Mouse (Mus musculus): ENCODE results near the gene Opcml.

Opcml gene

GRCm38 (mm10) chr9:28752908-28753307 is 962.3 kb downstream of the Opcml start:
- no peak for DNase-seq (ENCODE audit: extremely low spot score)

- no peak for DNase-seq (ENCODE audit: extremely low spot score)
Observed at GRCm38 (mm10) chr9:28756841-28757451, 966.4 kb downstream of the Opcml start.

- DNase-seq (ENCODE audit: extremely low spot score), result no peak
Observed at GRCm38 (mm10) chr9:28761460-28761859, 970.9 kb downstream of the Opcml start.

DNA sequence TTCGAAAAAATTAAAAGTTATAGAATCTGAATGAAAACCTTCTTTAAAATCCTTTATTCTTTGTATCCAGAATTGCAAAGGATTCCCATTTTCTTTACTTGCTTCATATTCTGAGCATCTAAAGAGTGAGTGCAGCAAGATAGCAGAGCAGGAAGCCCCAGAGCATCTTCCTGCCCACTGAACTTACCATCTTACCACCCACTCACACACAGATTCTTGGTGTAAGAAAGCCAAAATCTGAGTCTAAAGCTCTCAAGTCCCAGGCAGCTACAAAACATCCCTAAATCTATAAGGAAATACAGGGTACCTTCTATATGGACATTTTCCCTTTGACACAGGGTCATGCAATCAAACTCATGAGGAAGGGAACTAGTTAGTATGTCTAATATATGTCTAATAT is 973.6 kb downstream of the Opcml start:
- DNase-seq (ENCODE audit: extremely low spot score), result no peak

DNA sequence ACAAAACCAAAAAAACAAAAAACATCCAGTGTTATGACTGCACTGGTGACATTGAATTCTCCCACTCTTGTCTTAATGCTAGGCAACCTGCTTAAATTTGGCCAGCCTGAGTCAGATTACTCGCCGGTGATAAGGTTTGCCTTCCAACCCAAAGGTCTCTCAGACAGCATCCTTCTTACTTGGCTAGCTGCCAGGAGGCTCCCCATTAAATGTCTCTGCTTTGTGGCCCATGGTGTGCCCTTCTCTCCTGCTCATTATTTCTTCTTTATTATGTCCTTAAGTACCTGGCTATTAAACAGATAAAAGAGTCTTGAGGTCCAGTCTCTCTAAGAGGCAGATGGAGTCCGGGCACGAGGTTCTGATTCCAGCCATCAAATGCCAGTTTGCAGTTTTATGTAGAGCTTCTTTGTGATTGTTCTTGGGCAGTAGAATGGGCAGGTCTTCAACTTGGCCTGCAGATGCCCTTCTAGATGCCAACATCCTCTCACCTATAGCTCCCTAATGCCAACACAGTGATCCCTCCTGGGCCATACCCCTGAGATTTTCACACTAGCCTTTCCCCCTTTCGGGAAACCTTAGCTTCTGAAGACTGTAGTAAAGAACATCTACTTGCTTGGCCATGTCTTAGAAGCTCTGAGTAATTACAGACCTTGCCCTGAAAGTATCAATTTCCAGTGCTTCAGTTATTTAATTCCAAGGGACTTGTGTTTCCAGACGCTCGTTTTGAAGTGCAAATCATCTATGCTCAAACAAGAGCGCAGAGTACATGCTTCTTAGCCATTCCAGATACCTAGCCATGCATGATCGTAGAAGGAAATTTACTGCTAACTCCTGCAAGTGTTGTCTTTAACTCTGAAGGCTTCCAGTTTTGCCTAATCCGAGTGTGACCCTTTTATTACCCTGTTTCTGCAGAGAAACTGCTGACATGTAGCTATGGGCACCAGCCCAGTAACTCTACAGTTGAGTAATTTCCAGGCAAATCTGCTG is 986.2 kb downstream of the Opcml start:
- no peak for DNase-seq (ENCODE audit: extremely low spot score)

- no peak for DNase-seq (ENCODE audit: extremely low spot score)
Observed at GRCm38 (mm10) chr9:28783834-28784233, 993.3 kb downstream of the Opcml start.

DNA sequence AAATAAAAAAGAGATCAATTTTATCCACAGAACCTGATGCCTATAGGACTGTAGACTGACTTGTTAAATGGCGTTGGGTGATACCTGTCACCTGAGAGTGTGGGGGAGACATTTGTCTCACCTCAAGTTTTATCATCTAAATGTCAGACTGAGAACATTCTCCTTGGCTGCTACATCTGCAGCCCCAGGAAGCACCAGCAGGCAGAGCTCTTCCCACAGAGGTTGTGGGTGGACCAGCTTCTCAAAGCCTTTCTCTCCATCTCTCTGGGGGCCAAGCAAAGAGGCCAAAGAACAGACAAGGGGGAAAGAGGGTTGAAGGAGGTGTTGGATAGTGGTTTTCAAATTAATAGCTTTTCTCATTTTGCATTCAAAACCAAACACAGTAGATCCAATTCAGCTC is 998.9 kb downstream of the Opcml start:
- DNase-seq (ENCODE audit: extremely low spot score), result no peak

- DNase-seq (ENCODE audit: extremely low spot score), result no peak
Observed at GRCm38 (mm10) chr9:28800100-28800499, 1009.5 kb downstream of the Opcml start.

GRCm38 (mm10) chr9:28806666-28807065 is 1016.1 kb downstream of the Opcml start:
- no peak for DNase-seq (ENCODE audit: extremely low spot score)

DNA sequence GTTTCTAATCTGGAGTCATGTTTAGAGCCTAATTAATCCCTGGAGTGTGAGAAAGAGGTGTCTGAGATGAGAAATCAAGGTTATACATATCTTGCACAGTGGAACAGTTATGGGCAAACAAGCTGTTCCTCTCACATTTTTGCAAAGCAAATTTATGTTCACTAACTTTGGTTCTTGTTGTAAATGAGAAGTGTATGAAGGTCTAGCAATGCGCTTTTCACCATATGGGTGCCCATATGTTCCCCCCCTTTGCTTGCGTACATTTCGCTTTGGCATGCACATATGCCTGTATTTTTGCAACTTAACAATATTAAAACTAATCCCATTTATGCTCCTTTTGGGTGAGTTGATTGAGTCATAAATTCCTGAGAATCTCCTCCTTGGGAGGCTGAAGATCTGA is 1031.5 kb downstream of the Opcml start:
- no peak for DNase-seq (ENCODE audit: extremely low spot score)

- no peak for DNase-seq (ENCODE audit: extremely low spot score)
Observed at GRCm38 (mm10) chr9:28822466-28822865, 1031.9 kb downstream of the Opcml start.

DNA sequence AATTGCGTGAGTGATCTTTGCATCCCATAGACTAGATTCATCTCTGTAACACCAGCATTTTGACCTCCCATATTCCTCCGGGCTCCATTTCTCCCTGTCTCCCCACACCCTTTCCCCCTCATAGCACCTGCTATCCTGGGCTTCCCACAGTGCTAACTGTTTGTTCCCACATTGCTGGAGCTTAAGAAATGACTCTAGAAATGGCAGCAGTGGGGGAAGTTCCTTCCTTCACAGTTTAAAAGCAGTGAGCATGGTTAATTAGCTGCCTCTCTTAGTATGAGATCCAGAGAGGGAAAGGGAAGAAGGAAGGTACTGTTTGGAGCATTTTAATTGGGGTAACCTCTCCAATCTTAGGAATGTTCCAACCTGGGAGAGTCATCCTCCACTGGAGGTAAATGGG is 1035.2 kb downstream of the Opcml start:
- no peak for DNase-seq (ENCODE audit: extremely low spot score)

DNA sequence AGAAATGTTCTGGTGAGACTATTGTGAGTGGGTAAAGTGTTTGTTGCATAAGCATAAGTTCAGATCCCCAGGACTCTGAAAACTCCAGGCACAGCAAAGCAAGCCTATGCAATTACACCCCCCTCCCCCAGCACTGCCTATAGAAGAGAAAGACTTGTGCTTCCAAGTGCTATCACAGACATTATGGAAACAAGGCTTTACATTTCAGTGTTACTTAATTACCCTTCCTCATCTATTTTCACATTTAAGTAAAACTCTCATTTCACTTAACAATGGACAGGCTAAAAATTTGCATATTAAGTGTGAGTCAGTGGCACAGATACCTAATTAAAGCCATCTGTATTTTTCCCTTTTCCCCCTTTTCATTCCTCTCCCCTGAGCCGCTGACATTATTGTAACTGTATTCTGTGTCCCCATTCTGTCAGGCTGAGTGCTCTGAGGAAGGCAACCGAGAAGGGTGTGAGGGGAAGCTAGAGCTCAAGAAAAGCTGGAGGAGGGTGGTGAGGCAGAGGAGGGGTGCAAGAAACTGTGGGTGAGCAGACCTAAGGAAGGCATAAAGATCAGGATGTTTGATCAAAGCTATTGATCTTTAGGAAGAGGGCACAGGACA is 1055.5 kb downstream of the Opcml start:
- DNase-seq (ENCODE audit: extremely low spot score), result no peak

GRCm38 (mm10) chr9:28855826-28856225 is 1065.3 kb downstream of the Opcml start:
- DNase-seq (ENCODE audit: extremely low spot score), result no peak

GRCm38 (mm10) chr9:28861983-28862382 is 1071.4 kb downstream of the Opcml start:
- no peak for DNase-seq (ENCODE audit: extremely low spot score)

- no peak for DNase-seq (ENCODE audit: extremely low spot score)
Observed at GRCm38 (mm10) chr9:28867256-28867655, 1076.7 kb downstream of the Opcml start.

- no peak for DNase-seq (ENCODE audit: extremely low spot score)
Observed at GRCm38 (mm10) chr9:28870478-28870877, 1079.9 kb downstream of the Opcml start.

GRCm38 (mm10) chr9:28882566-28882965 is 1092.0 kb downstream of the Opcml start:
- DNase-seq (ENCODE audit: extremely low spot score), result no peak

DNA sequence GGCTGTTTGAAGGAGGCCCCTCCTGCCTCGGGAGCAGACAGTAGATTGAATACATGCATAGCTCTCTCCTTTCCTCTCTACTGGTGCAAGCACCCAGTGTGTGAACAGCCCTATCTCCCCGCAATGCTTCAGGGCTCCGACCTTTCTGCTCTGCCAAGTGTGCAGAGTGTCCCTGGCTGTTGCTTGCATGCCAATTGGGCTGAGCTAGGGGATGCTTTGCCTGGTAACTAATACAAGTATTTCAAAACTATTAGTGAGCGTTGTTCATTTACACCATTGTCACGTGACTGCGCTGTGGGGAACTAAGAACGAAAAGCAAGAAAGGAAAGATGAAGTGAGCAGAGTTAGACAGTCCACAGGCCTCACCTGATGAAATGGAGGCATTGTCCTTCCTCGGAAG is 1101.0 kb downstream of the Opcml start:
- DNase-seq (ENCODE audit: extremely low spot score), result no peak

- DNase-seq (ENCODE audit: extremely low spot score), result no peak
Observed at GRCm38 (mm10) chr9:28903291-28903690, 1112.7 kb downstream of the Opcml start.

GRCm38 (mm10) chr9:28909738-28910137 is 1119.2 kb downstream of the Opcml start:
- DNase-seq (ENCODE audit: extremely low spot score), result no peak

DNA sequence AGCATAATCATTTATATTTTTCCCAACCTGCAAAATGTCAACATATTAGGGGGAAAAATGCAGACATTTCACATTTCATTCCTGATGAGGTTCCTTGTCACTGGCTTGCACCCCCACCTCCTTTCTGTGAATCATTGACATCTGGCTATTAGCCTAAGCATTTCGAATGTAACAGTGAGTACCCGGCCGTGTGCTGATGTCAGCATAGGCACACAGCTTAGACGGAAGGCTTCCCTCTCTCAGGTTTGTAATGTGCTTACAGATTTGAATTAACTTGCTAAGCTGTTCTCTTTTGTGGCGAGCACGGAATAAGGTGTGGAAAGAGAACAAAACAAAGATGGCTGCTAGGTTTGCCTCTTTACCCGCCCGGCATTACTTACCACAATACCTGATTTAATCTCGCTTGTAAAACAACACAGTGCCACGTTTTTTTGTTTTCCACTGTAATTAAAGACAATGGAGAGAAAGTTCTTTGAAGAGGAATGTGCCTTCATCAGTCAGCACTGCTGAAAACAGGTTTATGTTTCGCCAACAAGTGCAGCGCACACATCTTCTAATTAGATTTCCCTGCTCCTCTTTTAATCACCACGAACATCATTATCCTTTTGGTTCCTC is 1121.1 kb downstream of the Opcml start:
- no peak for DNase-seq (ENCODE audit: extremely low spot score)

Data from embryo, embryonic 9.5 days (tissue).